Mouse (Mus musculus) kidney, adult 2 months (tissue): ENCODE data around the gene Zdhhc15.

ENCODE experiments used
- CTCF ChIP-seq: fragments of 200-500 bp; conservative IDR thresholded peaks from 2 replicates; pipeline ENCODE4 v1.5.1; 2011; ENCODE audit warnings: low read depth, mild to moderate bottlenecking, control low read depth, low read length, moderate library complexity, mixed read lengths; ENCODE audit not compliant: insufficient read depth, insufficient read length
- POLR2A ChIP-seq: fragments of 200-500 bp; IDR thresholded peaks from one replicate; pipeline ENCODE4 v1.6.1; 2011; ENCODE audit warnings: low read depth, low read length, control low read depth

GRCm38 (mm10) chrX:104489626-104490355 is 181.1 kb downstream of the Zdhhc15 start:
- TF ChIP-seq CTCF (no peak), POLR2A (no peak)
